Mouse (Mus musculus) layer of hippocampus, postnatal 25 days (tissue): ENCODE results near the gene Pros1. TPM values are rescaled to one million over a fixed set of nuclear protein-coding genes. Genes with fewer than 3 reads are reported as not detected.

Source experiments
- microRNA-seq, 2 experiments: library from miRNA; unstranded; fragments of <30 nt; microRNA quantifications; one replicate each; pipeline ENCODE4 v1.2.0; 2021
- total RNA-seq, 2 experiments: library from RNA; stranded (reverse); gene quantifications; 2 replicates each; pipeline ENCODE4 v1.2.3; 2021

The Pros1 gene
- total RNA-seq, 2 experiments from 2014 or later = 7.3 to 8.9 TPM

Small RNA genes lying within 50 kb of the gene (microRNA-seq; reads per million reads assigned to microRNA genes)
- gene Gm25986 = 0 reads per million in 2 experiments

Other genes starting within 250 kb of the Pros1 start
- 10 to 100 TPM in 1 of 2 experiments, 1 to 10 TPM in 1; 8.0 to 15.7 TPM for gene Nsun3, start 67.5 kb upstream of the Pros1 start, total RNA-seq
- not detected for gene Stx19, start 39.6 kb upstream of the Pros1 start, total RNA-seq
- gene Arl13b, start 7.3 kb upstream of the Pros1 start, total RNA-seq = 10 to 100 TPM; 10.9 to 12.0 TPM